Mouse (Mus musculus) T-cell, adult 2 months (primary cell): ENCODE results near the gene Cfhr2.
"Not testable (repeated sequence)": the region's sequence is repeated elsewhere in the genome, so short reads cannot be mapped to it uniquely, and the experiment has no call there.

Source experiments
- DNase-seq: peaks from one replicate; pipeline ENCODE4 v3.0.0; 2022; ENCODE audit warnings: low spot score

Gene Cfhr2

DNA sequence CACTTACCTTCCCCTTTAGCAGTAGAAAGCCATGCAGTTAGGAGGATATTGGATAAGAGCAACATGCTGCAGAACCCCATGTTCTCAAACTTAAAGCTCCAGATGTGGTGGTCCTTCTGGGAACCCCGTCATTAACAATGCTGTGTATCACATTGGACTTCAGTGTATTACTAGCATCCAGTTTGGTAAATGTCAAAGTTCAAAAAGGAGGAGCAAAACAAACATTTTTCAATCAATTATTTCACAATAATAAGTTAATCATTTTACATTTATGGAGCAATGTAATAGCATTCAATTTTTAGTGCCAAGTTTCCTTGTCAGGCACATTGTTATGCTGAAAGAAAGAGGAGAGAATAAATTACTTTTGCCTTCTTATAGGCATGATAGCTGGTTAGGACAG is at the start of gene Cfhr2:
Cfhr2 (minus strand) TSS at position 155 of the 400 bp plus-strand sequence.
- DNase-seq: no peak

DNA sequence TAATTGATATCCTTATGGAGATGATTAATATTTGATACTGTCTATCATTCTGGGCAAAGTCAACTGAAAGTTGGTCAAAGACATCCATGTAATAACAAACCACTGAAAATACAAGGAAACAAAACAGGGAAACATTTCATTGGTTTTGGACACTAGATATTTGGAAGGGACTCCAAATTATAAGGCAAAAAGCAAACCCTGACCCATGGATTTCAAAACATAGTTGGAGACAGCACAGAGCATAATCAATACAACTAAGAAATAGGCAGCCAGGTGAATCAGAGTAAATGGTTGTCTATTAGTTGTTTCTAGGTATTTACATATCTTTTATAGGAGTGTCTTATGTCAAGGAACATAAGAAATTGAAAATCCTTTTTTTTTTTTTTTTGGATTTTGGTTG is 5.2 kb upstream of the Cfhr2 start:
- DNase-seq: no peak

DNA sequence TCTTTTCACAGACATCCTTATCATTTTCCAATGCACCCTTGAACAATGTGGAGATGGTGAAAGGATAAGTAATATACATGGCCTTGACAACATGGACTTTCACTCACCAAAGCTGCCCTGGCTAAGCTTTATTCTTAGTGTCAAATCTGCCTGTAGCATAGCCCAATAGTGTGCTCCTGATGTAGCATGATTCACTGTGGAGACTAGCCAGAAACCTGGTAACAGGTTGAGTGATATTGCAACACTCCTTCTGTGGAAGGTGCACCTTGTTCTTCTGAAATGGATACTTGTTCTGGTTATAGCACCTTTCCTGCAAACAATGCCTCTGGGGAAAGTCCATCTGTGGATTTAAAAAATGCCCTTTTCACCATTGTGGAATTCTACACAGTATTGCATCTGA is 1.7 kb upstream of the Cfhr2 start:
- DNase-seq: no peak

DNA sequence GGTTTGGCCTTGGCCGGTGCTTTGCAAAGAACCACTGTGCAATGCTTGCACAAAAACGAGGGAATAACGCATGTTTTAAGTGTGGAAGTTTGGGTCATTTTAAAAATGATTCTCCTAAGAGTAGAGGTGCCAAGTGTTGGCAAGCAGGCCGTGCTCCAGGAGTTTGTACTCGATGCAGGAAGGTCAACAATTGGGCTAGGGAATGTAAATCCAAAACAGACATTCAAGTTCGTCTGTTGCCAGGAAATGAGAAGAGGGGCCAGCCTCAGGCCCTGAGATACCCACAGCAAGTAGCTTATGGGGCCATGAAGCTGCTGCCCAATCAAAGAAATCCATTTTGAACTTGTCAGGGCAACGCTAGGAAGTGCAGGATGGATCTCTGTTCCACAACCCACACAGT is 18.8 kb downstream of the Cfhr2 start:
- no peak for DNase-seq

DNA sequence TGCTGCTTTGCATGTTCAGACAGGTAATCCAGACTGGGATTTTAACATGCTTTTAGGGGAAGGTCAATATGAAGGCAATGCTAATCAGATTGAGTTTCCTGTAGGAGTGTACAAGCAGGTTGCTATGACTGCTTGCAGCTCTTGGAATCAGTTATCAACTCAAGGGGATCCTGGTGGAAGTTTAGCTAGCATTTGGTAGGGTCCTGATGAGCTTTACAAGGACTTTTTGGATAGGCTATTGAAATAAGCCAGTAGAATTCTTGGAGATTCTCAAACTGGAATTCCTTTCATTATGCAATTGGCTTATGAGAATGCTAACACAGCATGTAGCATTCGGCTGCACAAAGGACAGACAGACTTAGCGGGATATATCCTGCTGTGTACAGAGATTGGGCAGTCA is 19.2 kb downstream of the Cfhr2 start:
- no peak for DNase-seq

DNA sequence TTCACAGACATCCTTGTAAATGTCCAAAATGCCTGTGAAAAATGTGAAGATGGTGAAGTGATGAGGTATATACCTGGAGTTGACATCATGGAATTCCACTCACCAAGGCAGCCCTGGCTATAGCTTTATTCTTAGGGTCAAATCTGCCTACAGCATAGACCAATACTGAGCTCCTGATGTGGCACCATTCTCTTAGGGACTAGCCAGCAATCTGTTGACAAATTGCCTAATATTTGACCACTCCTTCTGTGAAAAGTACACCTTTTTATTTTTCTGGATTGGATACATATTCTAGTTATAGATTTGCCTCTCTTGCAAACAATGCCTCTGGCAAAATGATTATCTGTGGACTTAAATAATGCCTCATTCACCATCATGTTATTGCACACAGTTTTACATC is 49.9 kb downstream of the Cfhr2 start:
- no peak for DNase-seq

DNA sequence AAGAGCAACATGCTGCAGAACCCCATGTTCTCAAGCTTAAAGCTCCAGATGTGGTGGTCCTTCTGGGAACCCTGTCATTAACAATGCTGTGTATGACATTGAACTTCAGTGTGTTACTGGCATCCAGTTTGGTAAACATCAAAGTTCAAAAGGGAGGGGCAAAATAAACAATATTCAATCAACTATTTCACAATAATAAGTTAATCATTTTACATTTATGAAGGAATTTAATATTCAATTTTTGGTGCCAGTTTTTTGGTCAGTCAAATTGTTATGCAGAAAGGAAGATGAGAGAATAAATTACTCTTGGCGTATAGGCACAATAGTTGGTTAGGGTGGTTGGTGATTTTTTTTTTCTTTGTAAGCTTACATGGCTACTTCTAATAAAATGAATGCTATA is 77.4 kb downstream of the Cfhr2 start, which contains the start of gene Gm4788:
Gm4788 (minus strand) TSS at position 101 of the 400 bp plus-strand sequence.
- DNase-seq: no peak

DNA sequence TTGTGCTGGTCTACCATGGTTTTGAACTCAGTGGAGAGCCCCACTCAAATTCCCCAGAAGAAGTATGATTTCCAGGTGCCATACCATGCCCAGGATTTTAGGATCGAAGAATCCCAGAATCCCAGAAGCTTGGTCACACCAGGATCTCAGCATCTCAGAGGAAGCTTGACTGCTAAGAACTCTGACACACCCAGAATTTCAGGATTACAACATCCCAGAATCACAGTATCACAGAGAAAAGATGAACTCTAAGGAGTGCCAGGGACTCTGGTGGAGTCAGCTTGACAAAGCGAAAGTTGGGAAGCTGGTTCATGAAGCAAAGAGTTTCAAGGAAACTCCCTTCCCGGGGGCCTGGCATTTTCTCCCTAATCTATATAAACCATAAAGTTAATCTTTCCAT is 88.6 kb downstream of the Cfhr2 start:
- not testable (repeated sequence) for DNase-seq
